Mouse (Mus musculus): ENCODE measurements at regions not wholly inside any gene's neighbourhood (a gene's known extent, or its start where the extent isn't known, plus 50 kb on each side); places are given as distances from the start of the nearest gene placed in this dataset.

GRCm38 (mm10) chr9:17269624-17270023 lies 768.5 kb upstream of the Fat3 start:
- Histone ChIP-seq H3K27me3 (ENCODE audit: control insufficient read depth in 1 of 2, insufficient read depth in 2 of 2, low read length in 2 of 2) (no peaks in the 10 kb centered on the region), H3K9ac (ENCODE audit: control insufficient read depth, low read depth, low read length, poor library complexity, severe bottlenecking) (no peak overlapping the region), H3K79me2 (ENCODE audit: control insufficient read depth, insufficient read depth, low read length, poor library complexity) (no peaks in the 10 kb centered on the region), H3K36me3 (ENCODE audit: control insufficient read depth in 1 of 2, insufficient read depth in 2 of 2, low read length in 2 of 2) (no peaks in the 10 kb centered on the region), H3K4me1 (ENCODE audit: control insufficient read depth in 1 of 2, insufficient read depth in 2 of 2, low read length in 2 of 2) (no peaks in the 10 kb centered on the region), H3K4me3 (ENCODE audit: control insufficient read depth in 1 of 2, insufficient read depth in 1 of 2, low read depth in 2 of 2, low read length in 2 of 2) (no peak overlapping the region), H3K9me3 (replicated peaks; ENCODE audit: insufficient read depth, low read length) (no peaks in the 10 kb centered on the region), H3K27ac (ENCODE audit: control insufficient read depth, low read depth, low read length) (no peak overlapping the region)
- DNase-seq (ENCODE audit: low read depth, low spot score): no peak
- TF ChIP-seq TCF12 (IDR thresholded peaks at IDR 0.05; ENCODE audit: low read depth, low read length): no peak
- no peak for TF ChIP-seq ZNF384 (IDR thresholded peaks at IDR 0.05; ENCODE audit: low read depth, low read length)
- no peak for TF ChIP-seq MYC (IDR thresholded peaks at IDR 0.05; ENCODE audit: low read depth, low read length)
- TF ChIP-seq BHLHE40 (IDR thresholded peaks at IDR 0.05; ENCODE audit: borderline replicate concordance, low read depth, low read length): no peak
- no peak for TF ChIP-seq KAT2A (conservative IDR thresholded peaks at IDR 0.05; ENCODE audit: low read depth, low read length)
- no peak for TF ChIP-seq ETS1 (IDR thresholded peaks at IDR 0.05; ENCODE audit: low read depth, low read length)
- TF ChIP-seq USF1 (IDR thresholded peaks at IDR 0.05; ENCODE audit: low read depth, low read length): no peak
- TF ChIP-seq ELF1 (IDR thresholded peaks at IDR 0.05; ENCODE audit: low read depth, low read length): no peak
- no peak for TF ChIP-seq RCOR1 (IDR thresholded peaks at IDR 0.05; ENCODE audit: low read depth, low read length)

GRCm38 (mm10) chr9:17257148-17257547 lies 756.1 kb upstream of the Fat3 start:
- TF ChIP-seq MAX (IDR thresholded peaks at IDR 0.05; ENCODE audit: low read length) (no peak), SIN3A (IDR thresholded peaks at IDR 0.05; ENCODE audit: low read length) (no peak), KAT2A (conservative IDR thresholded peaks at IDR 0.05; ENCODE audit: low read depth, low read length) (no peak), E2F4 (IDR thresholded peaks at IDR 0.05; ENCODE audit: borderline replicate concordance, low read depth, low read length) (no peak), RAD21 (IDR thresholded peaks at IDR 0.05; ENCODE audit: low read depth, low read length) (no peak), CHD1 (IDR thresholded peaks at IDR 0.05; ENCODE audit: low read depth, low read length) (no peak), MEF2A (IDR thresholded peaks at IDR 0.05; ENCODE audit: extremely low read depth, insufficient replicate concordance, low read depth, low read length, poor library complexity, severe bottlenecking) (no peak), NELFE (IDR thresholded peaks at IDR 0.05; ENCODE audit: low read depth, low read length) (no peak), POLR2AphosphoS5 (IDR thresholded peaks at IDR 0.05; ENCODE audit: borderline replicate concordance, low read depth, low read length) (no peak), JUND (IDR thresholded peaks at IDR 0.05; ENCODE audit: low read depth, low read length) (no peak)
- H3K4me1 ChIP-seq (ENCODE audit: control insufficient read depth in 1 of 2, insufficient read depth in 2 of 2, low read length in 2 of 2): no peaks in the 10 kb centered on the region
- H3K36me3 ChIP-seq (ENCODE audit: control insufficient read depth in 1 of 2, insufficient read depth in 2 of 2, low read length in 2 of 2): no peaks in the 10 kb centered on the region
- H3K27me3 ChIP-seq (ENCODE audit: control insufficient read depth in 1 of 2, insufficient read depth in 2 of 2, low read length in 2 of 2): no peaks in the 10 kb centered on the region
- no peaks in the 10 kb centered on the region for H3K79me2 ChIP-seq (ENCODE audit: control insufficient read depth, insufficient read depth, low read length, poor library complexity)
- no peak for DNase-seq (ENCODE audit: low read depth, low spot score)
- no peak overlapping the region for H3K4me3 ChIP-seq (ENCODE audit: control insufficient read depth in 1 of 2, insufficient read depth in 1 of 2, low read depth in 2 of 2, low read length in 2 of 2)
- no peak overlapping the region for H3K27ac ChIP-seq (ENCODE audit: control insufficient read depth, low read depth, low read length)
- no peaks in the 10 kb centered on the region for H3K9me3 ChIP-seq (replicated peaks; ENCODE audit: insufficient read depth, low read length)
- no peak overlapping the region for H3K9ac ChIP-seq (ENCODE audit: control insufficient read depth, low read depth, low read length, poor library complexity, severe bottlenecking)
